ENCODE assay signal across 8 mouse cellular contexts in the genomic region with DNA sequence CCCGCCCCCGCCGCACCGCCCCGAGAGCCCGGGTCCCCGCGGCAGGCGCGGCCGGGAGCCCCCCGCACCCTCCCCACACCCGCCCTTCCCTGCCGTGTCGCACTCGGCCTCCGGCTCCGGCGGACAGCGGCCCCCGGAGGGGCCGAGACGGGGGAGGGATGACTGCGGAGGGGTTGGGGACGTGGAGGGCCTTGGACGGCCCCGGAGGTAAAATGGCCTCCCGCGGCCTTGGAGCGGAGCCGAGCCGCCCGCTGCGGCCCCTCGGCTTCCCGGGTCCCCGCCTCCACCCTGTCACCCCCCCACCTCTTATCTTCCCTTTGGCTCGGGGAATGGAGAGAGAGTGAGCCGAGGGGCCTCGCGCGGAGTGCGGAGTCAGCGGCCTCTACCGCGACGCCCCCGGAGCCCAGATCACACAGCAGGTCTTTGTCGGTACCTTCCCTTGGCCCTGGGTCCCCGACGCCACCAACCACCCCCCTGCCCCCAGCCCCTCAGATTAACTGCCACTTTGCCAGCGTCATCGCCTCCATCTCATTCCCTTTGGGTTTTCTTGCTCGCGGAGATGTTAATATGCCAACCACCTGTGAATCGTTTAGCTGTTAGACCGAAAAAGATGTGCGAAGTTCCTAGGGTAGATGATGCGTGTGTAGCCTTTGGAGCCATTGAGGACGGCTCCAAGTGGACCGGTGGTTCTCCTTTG. TPM values are rescaled to one million over a fixed set of nuclear protein-coding genes. Genes with fewer than 3 reads are reported as not detected.
A peak's percentile ranks its signal among the peaks of the same experiment; 100 is the strongest.
DNase-seq lines count a peak whose midpoint lies in the region; ATAC-seq and TF ChIP-seq lines count a peak whose summit lies in the region.

No protein-coding gene starts in this region.

- no peaks in the 10 kb centered on the region for H3K27me3 ChIP-seq in ES-Bruce4 (ENCODE audit: control insufficient read depth, insufficient read depth, low read length, poor library complexity, severe bottlenecking)
- H3K27me3 ChIP-seq in heart, embryonic 12.5 days (replicated peaks): no peaks in the 10 kb centered on the region
- H3K27me3 ChIP-seq in kidney, embryonic 16.5 days (ENCODE audit: insufficient read depth, low read length): no peaks in the 10 kb centered on the region

- H3K27ac ChIP-seq in ES-Bruce4 (ENCODE audit: insufficient read depth, low read length): no peak overlapping the region
- peak overlapping the region; percentile 94 for H3K27ac ChIP-seq in heart, embryonic 12.5 days (ENCODE audit: poor library complexity, severe bottlenecking)
- peak overlapping the region; percentile 92 for H3K27ac ChIP-seq in kidney, embryonic 16.5 days (ENCODE audit: low read length)

- no peak for TF ChIP-seq EP300 in ES-Bruce4 (IDR thresholded peaks at IDR 0.05; ENCODE audit: insufficient read depth, low read depth, low read length)

- peak overlapping the region; percentile 94 for H3K4me2 ChIP-seq in heart, embryonic 12.5 days
- peak overlapping the region; percentile 77 for H3K4me2 ChIP-seq in kidney, embryonic 16.5 days (replicated peaks; ENCODE audit: low read depth, low read length)

- WGBS in heart, embryonic 12.5 days: under 1% methylated on average over 42 of the region's 61 CpGs
- under 1% methylated on average over 45 of the region's 61 CpGs for WGBS in kidney, embryonic 16.5 days

- peak overlapping the region; percentile 98 for H3K4me3 ChIP-seq in ES-Bruce4 (ENCODE audit: low read depth, low read length)
- H3K4me3 ChIP-seq in heart, embryonic 12.5 days: peak overlapping the region; percentile 70
- peak overlapping the region; percentile 95 for H3K4me3 ChIP-seq in kidney, embryonic 16.5 days (ENCODE audit: low read length)

- no peaks in the 10 kb centered on the region for H3K9me3 ChIP-seq in ES-Bruce4 (replicated peaks; ENCODE audit: control insufficient read depth, insufficient read depth, low read length, poor library complexity, severe bottlenecking)
- H3K9me3 ChIP-seq in heart, embryonic 12.5 days (replicated peaks): no peaks in the 10 kb centered on the region
- no peaks in the 10 kb centered on the region for H3K9me3 ChIP-seq in kidney, embryonic 16.5 days (ENCODE audit: low read length)

- H3K4me1 ChIP-seq in ES-Bruce4 (ENCODE audit: control insufficient read depth, insufficient read depth, low read length): peaks cover 3% of the 10 kb centered on the region
- peaks cover 31% of the 10 kb centered on the region for H3K4me1 ChIP-seq in heart, embryonic 12.5 days (replicated peaks)
- H3K4me1 ChIP-seq in kidney, embryonic 16.5 days (ENCODE audit: insufficient read depth, low read length): peaks cover 6% of the 10 kb centered on the region

- no peak for TF ChIP-seq POLR2A in ES-Bruce4 (IDR thresholded peaks at IDR 0.05; ENCODE audit: insufficient read depth, low read length)

- peak; percentile 82 for ATAC-seq in heart, embryonic 12.5 days (ENCODE audit: insufficient number of reproducible peaks, low FRiP score)
- ATAC-seq in kidney, embryonic 16.5 days (ENCODE audit: low FRiP score, low TSS enrichment): peak; percentile 57
- peak; percentile 27 for ATAC-seq in megakaryocyte, adult 5-6 weeks (ENCODE audit: poor library complexity, severe bottlenecking)

- H3K9ac ChIP-seq in ES-Bruce4 (ENCODE audit: low read depth, poor library complexity, severe bottlenecking): peak overlapping the region; percentile 98
- peak overlapping the region; percentile 96 for H3K9ac ChIP-seq in heart, embryonic 12.5 days
- peak overlapping the region; percentile 100 for H3K9ac ChIP-seq in kidney, embryonic 16.5 days (replicated peaks; ENCODE audit: low read length)

- peaks cover 3% of the 10 kb centered on the region; the same call in 1 of the 2 replicates for H3K36me3 ChIP-seq in ES-Bruce4 (ENCODE audit: control insufficient read depth, insufficient read depth, low read length, poor library complexity, severe bottlenecking)
- H3K36me3 ChIP-seq in heart, embryonic 12.5 days: 0 out of 2 replicates have a peak, but pooled peaks cover 4% of the 10 kb centered on the region
- no peaks in the 10 kb centered on the region for H3K36me3 ChIP-seq in kidney, embryonic 16.5 days (ENCODE audit: insufficient read depth, low read length)

- no peak for TF ChIP-seq CTCF in ES-Bruce4 (IDR thresholded peaks at IDR 0.05; ENCODE audit: low read depth, low read length)

- peak; percentile 58 to 59 for DNase-seq in adrenal gland, adult 18-20 months (ENCODE audit: low spot score in 2 of 2)
- DNase-seq in embryo, embryonic 11 days: peak; percentile 71
- peak; percentile 21 for DNase-seq in skeletal muscle tissue, adult 2 months (ENCODE audit: low read depth, low spot score)
- no peak for DNase-seq in layer of hippocampus, adult 9-10 months (ENCODE audit: low spot score)

RNA-seq across cellular contexts. Expression of gene Zfr, which starts 0.9 kb away (rescaled TPM):
- 124 and 177 TPM in 2 replicates for polyA plus RNA-seq in ES-Bruce4 (2011; ENCODE audit: insufficient read depth, insufficient read length, low read depth, missing spikeins)
- total RNA-seq in adrenal gland, adult 18-20 months (2021): 100 to 1,000 TPM; 178 to 179 TPM
- polyA plus RNA-seq in heart, embryonic 12.5 days (2016; fragmentation: Nextera tagmentation; extraction: Ambion mirVana): 105 and 108 TPM in 2 replicates
- polyA plus RNA-seq in kidney, embryonic 16.5 days (2015; fragmentation: Nextera tagmentation; extraction: Ambion mirVana): 101 and 108 TPM in 2 replicates
- total RNA-seq in megakaryocyte, adult 5-6 weeks (2015): 111 and 115 TPM in 2 replicates
- total RNA-seq in megakaryocyte, adult 5-6 weeks (2017): 47.1 and 49.6 TPM in 2 replicates

Comparison
In these comparisons a context has a peak if more than half of its experiments do, and no peak if none do; other contexts are left out.
1. ATAC-seq: peak in every context shown above with its lines; median percentile 82 in heart, embryonic 12.5 days; 57 in kidney, embryonic 16.5 days; 27 in megakaryocyte, adult 5-6 weeks.